Mouse (Mus musculus) cortical plate, adult 2 months (tissue): Measurements from ENCODE around the gene Eno2.

Experiments
- CTCF ChIP-seq: fragments of 200-500 bp; IDR thresholded peaks from 2 replicates; pipeline ENCODE4 v1.5.1; 2011; ENCODE audit warnings: mild to moderate bottlenecking, control low read depth, low read length; ENCODE audit not compliant: insufficient read depth; ENCODE audit errors: extremely low read depth
- POLR2A ChIP-seq: fragments of 200-500 bp; IDR thresholded peaks from 2 replicates; pipeline ENCODE4 v1.6.1; 2011; ENCODE audit warnings: mild to moderate bottlenecking, low read length, control low read depth; ENCODE audit not compliant: insufficient read depth; ENCODE audit errors: extremely low read depth

DNA sequence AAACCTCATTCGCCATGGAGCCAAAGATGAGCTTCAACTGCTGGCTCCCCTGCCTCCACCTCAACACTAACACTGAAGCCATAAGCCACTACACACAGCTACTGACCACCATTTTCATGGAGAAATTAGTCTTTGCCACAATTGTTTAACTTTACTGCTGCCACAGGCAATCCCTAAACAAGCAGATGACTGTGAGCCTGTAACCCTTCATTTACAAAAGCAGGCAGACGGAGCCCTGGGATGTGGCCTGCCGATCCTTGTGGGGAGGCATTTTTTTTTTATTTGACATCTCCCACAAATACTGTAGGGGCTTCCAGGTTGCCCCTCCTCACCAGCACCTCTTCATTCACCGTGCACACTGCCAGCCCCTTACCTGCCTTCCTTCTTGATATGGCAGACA, 47.1 kb upstream of the Eno2 start:
- TF ChIP-seq CTCF (no peak), POLR2A (no peak)
